Mouse (Mus musculus) liver, embryonic 16.5 days (tissue): ENCODE results near the gene Gpr3. TPM values are rescaled to one million over a fixed set of nuclear protein-coding genes. Genes with fewer than 3 reads are reported as not detected.

Experiments used
- ATAC-seq: fragments of 200-750 bp; cut with Nextera tagmentation; 2 replicates; pipeline ENCODE4 v1.8.0; 2017; ENCODE audit warnings: low read depth, mild to moderate bottlenecking, moderate number of reproducible peaks, moderate library complexity
- H3K27ac ChIP-seq: fragments of 300-500 bp; sonication (generic); 2 replicates; pipeline ENCODE4 v1.5.1; 2014; ENCODE audit warnings: mild to moderate bottlenecking, low read length
- H3K27me3 ChIP-seq: fragments of 300-500 bp; sonication (generic); 2 replicates; pipeline ENCODE4 v1.6.1; 2014; ENCODE audit warnings: low read depth, low read length, mixed read lengths; ENCODE audit not compliant: control insufficient read depth, insufficient read depth
- H3K36me3 ChIP-seq: fragments of 300-500 bp; sonication (generic); 2 replicates; pipeline ENCODE4 v1.6.1; 2014; ENCODE audit warnings: mild to moderate bottlenecking; ENCODE audit not compliant: control insufficient read depth, insufficient read depth
- H3K4me1 ChIP-seq: fragments of 300-500 bp; sonication (generic); 2 replicates; pipeline ENCODE4 v1.6.1; 2014; ENCODE audit warnings: low read depth, low read length, mixed read lengths; ENCODE audit not compliant: control insufficient read depth
- H3K4me2 ChIP-seq: fragments of 300-500 bp; sonication (generic); 2 replicates; pipeline ENCODE4 v1.6.1; 2014; ENCODE audit warnings: low read depth, low read length, mixed read lengths
- H3K4me3 ChIP-seq: fragments of 300-500 bp; sonication (generic); 2 replicates; pipeline ENCODE4 v1.5.1; 2014; ENCODE audit warnings: low read depth, mild to moderate bottlenecking, low read length
- H3K9ac ChIP-seq: fragments of 300-500 bp; sonication (generic); 2 replicates; pipeline ENCODE4 v1.6.1; 2014; ENCODE audit warnings: low read depth, low read length
- H3K9me3 ChIP-seq: fragments of 300-500 bp; sonication (generic); replicated peaks from 2 replicates; pipeline ENCODE4 v1.6.1; 2016; ENCODE audit warnings: low read length; ENCODE audit not compliant: control insufficient read depth
- WGBS: fragments of 180-500 bp; shearing (Covaris S2); extraction: QIAGEN DNeasy Blood & Tissue Kit; methylation state at CpG from one replicate; pipeline ENCODE4 v1.1.7; 2014; ENCODE audit not compliant: insufficient replicate concordance; 5-methylcytosine and 5-hydroxymethylcytosine counted together
- polyA plus RNA-seq: library from polyadenylated mRNA; unstranded; fragments of >200 nt; fragmentation: Nextera tagmentation; extraction: Ambion mirVana; gene quantifications from 2 replicates; pipeline ENCODE4 v1.2.1, GENCODE M21; 2015

Gpr3 gene
- polyA plus RNA-seq, 1 experiment from 2014 or later = not detected

GRCm38 (mm10) chr4:133198337-133199180 is 13.8 kb downstream of the Gpr3 start:
- no peak overlapping the region for H3K9ac ChIP-seq
- H3K4me2 ChIP-seq = no peak overlapping the region
- H3K27me3 ChIP-seq = no peaks in the 10 kb centered on the region
- H3K4me1 ChIP-seq = peaks cover 17% of the 10 kb centered on the region
- WGBS = 69% methylated on average over 19 of the region's 19 CpGs
- H3K9me3 ChIP-seq = no peaks in the 10 kb centered on the region
- H3K36me3 ChIP-seq = peaks cover 11% of the 10 kb centered on the region
- no peak; the same call in 1 of the 2 replicates for ATAC-seq
- no peak overlapping the region for H3K4me3 ChIP-seq
- peak overlapping the region; percentile 28; the same call in 1 of the 2 replicates for H3K27ac ChIP-seq

- H3K9ac ChIP-seq = no peak overlapping the region
- H3K4me3 ChIP-seq = no peak overlapping the region
- peaks cover 14% of the 10 kb centered on the region for H3K36me3 ChIP-seq
- peak; percentile 58 for ATAC-seq
- no peak overlapping the region for H3K4me2 ChIP-seq
- H3K9me3 ChIP-seq = no peaks in the 10 kb centered on the region
- peak overlapping the region; percentile 28 for H3K27ac ChIP-seq
- H3K27me3 ChIP-seq = no peaks in the 10 kb centered on the region
- peaks cover 17% of the 10 kb centered on the region for H3K4me1 ChIP-seq
- WGBS = 70% methylated on average over 13 of the region's 13 CpGs
These were observed 14.5 kb downstream of the Gpr3 start for GRCm38 (mm10) chr4:133197801-133198286.

- no peak overlapping the region for H3K4me3 ChIP-seq
- peak overlapping the region; percentile 26; the same call in 1 of the 2 replicates for H3K27ac ChIP-seq
- 80% methylated on average over 5 of the region's 5 CpGs for WGBS
- H3K27me3 ChIP-seq = no peaks in the 10 kb centered on the region
- peaks cover 17% of the 10 kb centered on the region for H3K4me1 ChIP-seq
- ATAC-seq = 0 out of 2 replicates have a peak, but pooled peaks have one; percentile 3
- H3K36me3 ChIP-seq = peaks cover 16% of the 10 kb centered on the region
- no peak overlapping the region for H3K4me2 ChIP-seq
- no peaks in the 10 kb centered on the region for H3K9me3 ChIP-seq
- H3K9ac ChIP-seq = no peak overlapping the region
These were observed 15.0 kb downstream of the Gpr3 start for GRCm38 (mm10) chr4:133197355-133197754.

GRCm38 (mm10) chr4:133196852-133197251 is 15.5 kb downstream of the Gpr3 start:
- no peak for ATAC-seq
- Histone ChIP-seq H3K4me1 (peaks cover 17% of the 10 kb centered on the region), H3K27me3 (no peaks in the 10 kb centered on the region), H3K4me2 (no peak overlapping the region), H3K36me3 (peaks cover 20% of the 10 kb centered on the region), H3K9me3 (no peaks in the 10 kb centered on the region), H3K4me3 (no peak overlapping the region), H3K9ac (no peak overlapping the region), H3K27ac (no peak overlapping the region)
- WGBS = 69% methylated on average over 7 of the region's 7 CpGs

- WGBS = 57% methylated on average over 2 of the region's 2 CpGs
These were observed 16.2 kb downstream of the Gpr3 start for GRCm38 (mm10) chr4:133196136-133196535.

GRCm38 (mm10) chr4:133195014-133195413 is 17.3 kb downstream of the Gpr3 start:
- Histone ChIP-seq H3K9ac (no peak overlapping the region), H3K4me1 (peaks cover 11% of the 10 kb centered on the region), H3K4me3 (no peak overlapping the region), H3K36me3 (peaks cover 35% of the 10 kb centered on the region), H3K4me2 (no peak overlapping the region), H3K27ac (no peak overlapping the region), H3K9me3 (no peaks in the 10 kb centered on the region), H3K27me3 (no peaks in the 10 kb centered on the region)
- 63% methylated on average over 4 of the region's 4 CpGs for WGBS
- ATAC-seq = no peak

More at GRCm38 (mm10) chr4:133196136-133196535, 16.2 kb downstream of the Gpr3 start:
- Histone ChIP-seq H3K4me3 (no peak overlapping the region), H3K4me2 (no peak overlapping the region), H3K36me3 (peaks cover 24% of the 10 kb centered on the region), H3K9ac (no peak overlapping the region), H3K9me3 (no peaks in the 10 kb centered on the region), H3K27ac (no peak overlapping the region), H3K27me3 (no peaks in the 10 kb centered on the region), H3K4me1 (peaks cover 14% of the 10 kb centered on the region)
- ATAC-seq = no peak

- WGBS = 88% methylated on average over 11 of the region's 11 CpGs
- Histone ChIP-seq H3K4me2 (no peak overlapping the region), H3K4me1 (peaks cover 11% of the 10 kb centered on the region), H3K4me3 (no peak overlapping the region), H3K36me3 (peaks cover 40% of the 10 kb centered on the region), H3K27me3 (no peaks in the 10 kb centered on the region), H3K9ac (no peak overlapping the region), H3K27ac (no peak overlapping the region), H3K9me3 (no peaks in the 10 kb centered on the region)
- ATAC-seq = no peak
These were observed 17.9 kb downstream of the Gpr3 start for GRCm38 (mm10) chr4:133194482-133194881.

- Histone ChIP-seq H3K27ac (no peak overlapping the region), H3K9ac (no peak overlapping the region), H3K4me2 (no peak overlapping the region), H3K27me3 (no peaks in the 10 kb centered on the region), H3K36me3 (peaks cover 68% of the 10 kb centered on the region), H3K9me3 (no peaks in the 10 kb centered on the region), H3K4me1 (no peaks in the 10 kb centered on the region), H3K4me3 (no peak overlapping the region)
- 75% methylated on average over 10 of the region's 10 CpGs for WGBS
- ATAC-seq = no peak
These were observed 22.9 kb downstream of the Gpr3 start for GRCm38 (mm10) chr4:133189396-133189795.

- Histone ChIP-seq H3K27me3 (no peaks in the 10 kb centered on the region), H3K9me3 (no peaks in the 10 kb centered on the region), H3K36me3 (peaks cover 54% of the 10 kb centered on the region), H3K4me1 (peaks cover 3% of the 10 kb centered on the region; the same call in 1 of the 2 replicates), H3K9ac (no peak overlapping the region), H3K4me2 (no peak overlapping the region), H3K4me3 (no peak overlapping the region), H3K27ac (no peak overlapping the region)
- WGBS = 85% methylated on average over 5 of the region's 5 CpGs
- no peak for ATAC-seq
These were observed 25.5 kb downstream of the Gpr3 start for GRCm38 (mm10) chr4:133186856-133187255.
